Mouse (Mus musculus) ES-E14 (cell line): ENCODE measurements around the gene Gm49486. TPM values are rescaled to one million over a fixed set of nuclear protein-coding genes. Genes with fewer than 3 reads are reported as not detected.
A peak's percentile ranks its signal among the peaks of the same experiment; 100 is the strongest.

Source experiments
- DNase-seq: peaks from one replicate; pipeline ENCODE4 v3.0.0-alpha.2; 2013; ENCODE audit warnings: low read depth, low spot score
- H3K27ac ChIP-seq: 2 replicates; pipeline ENCODE4 v1.5.1; 2012; ENCODE audit warnings: low read depth, mild to moderate bottlenecking, low read length, moderate library complexity, mixed read lengths; ENCODE audit not compliant: poor library complexity, insufficient read depth, severe bottlenecking
- H3K36me3 ChIP-seq: 2 replicates; pipeline ENCODE4 v1.6.1; 2012; ENCODE audit warnings: mild to moderate bottlenecking, low read length, moderate library complexity, mixed read lengths; ENCODE audit not compliant: control insufficient read depth, poor library complexity, insufficient read depth, severe bottlenecking
- H3K4me1 ChIP-seq, 2 experiments: fragments of 150-350 bp in 1 of 2; sonication (generic) in 1 of 2; 2 replicates each; pipeline ENCODE4 v1.6.1; 2012; ENCODE audit warnings: low read length in 2 of 2, mild to moderate bottlenecking in 1 of 2, mixed read lengths in 1 of 2; ENCODE audit not compliant: control insufficient read depth in 2 of 2, insufficient read depth in 2 of 2, poor library complexity in 1 of 2
- H3K4me3 ChIP-seq, 2 experiments: fragments of 150-350 bp in 1 of 2; sonication (generic) in 1 of 2; 2 replicates each; pipeline ENCODE4 v1.5.1; 2012; ENCODE audit warnings: low read length in 2 of 2, low read depth in 1 of 2, mild to moderate bottlenecking in 1 of 2, mixed read lengths in 1 of 2; ENCODE audit not compliant: insufficient read depth in 1 of 2, poor library complexity in 1 of 2, severe bottlenecking in 1 of 2
- H3K9ac ChIP-seq: 2 replicates; pipeline ENCODE4 v1.6.1; 2012; ENCODE audit warnings: low read depth, mild to moderate bottlenecking, low read length, mixed read lengths; ENCODE audit not compliant: poor library complexity, insufficient read depth, severe bottlenecking
- H3K9me3 ChIP-seq: fragments of 150-350 bp; sonication (generic); 2 replicates; pipeline ENCODE4 v1.6.1; 2012; ENCODE audit warnings: low read depth, mild to moderate bottlenecking, low read length; ENCODE audit not compliant: control insufficient read depth, insufficient read depth
- CHD2 ChIP-seq: IDR thresholded peaks from 2 replicates; pipeline ENCODE4 v1.6.1; 2014; ENCODE audit warnings: mild to moderate bottlenecking, low read depth, low read length, inconsistent platforms
- HCFC1 ChIP-seq: IDR thresholded peaks from 2 replicates; pipeline ENCODE4 v1.6.1; 2012; ENCODE audit warnings: low read length, inconsistent platforms, borderline replicate concordance; ENCODE audit not compliant: insufficient read depth
- MAFK ChIP-seq: IDR thresholded peaks from 2 replicates; pipeline ENCODE4 v1.6.1; 2014; ENCODE audit warnings: mild to moderate bottlenecking, low read depth, low read length, inconsistent platforms; ENCODE audit not compliant: insufficient read depth
- ZC3H11A ChIP-seq: IDR thresholded peaks from 2 replicates; pipeline ENCODE4 v1.6.1; 2012; ENCODE audit warnings: low read depth, mild to moderate bottlenecking, inconsistent platforms, low read length, borderline replicate concordance
- ZNF384 ChIP-seq: IDR thresholded peaks from 2 replicates; pipeline ENCODE4 v1.6.1; 2012; ENCODE audit warnings: low read depth, low read length, inconsistent platforms
- in situ Hi-C, 2 experiments: fragments of 600-800 bp; cut with MboI; formaldehyde crosslinking; loops; one replicate each; pipeline ENCODE4 v1.15.1; 2025; ENCODE audit warnings: low sequenced_read_pairs in 2 of 2, inconsistent platforms in 1 of 2; ENCODE audit not compliant: unreplicated experiment in 2 of 2
- total RNA-seq: library from RNA; depleted of rRNA; stranded (reverse); fragments of 300-350 nt; gene quantifications from 2 replicates; pipeline ENCODE4 v1.2.3, GENCODE M21; 2012

Gm49486 gene
- total RNA-seq, 1 experiment, result 0.36 TPM

DNA sequence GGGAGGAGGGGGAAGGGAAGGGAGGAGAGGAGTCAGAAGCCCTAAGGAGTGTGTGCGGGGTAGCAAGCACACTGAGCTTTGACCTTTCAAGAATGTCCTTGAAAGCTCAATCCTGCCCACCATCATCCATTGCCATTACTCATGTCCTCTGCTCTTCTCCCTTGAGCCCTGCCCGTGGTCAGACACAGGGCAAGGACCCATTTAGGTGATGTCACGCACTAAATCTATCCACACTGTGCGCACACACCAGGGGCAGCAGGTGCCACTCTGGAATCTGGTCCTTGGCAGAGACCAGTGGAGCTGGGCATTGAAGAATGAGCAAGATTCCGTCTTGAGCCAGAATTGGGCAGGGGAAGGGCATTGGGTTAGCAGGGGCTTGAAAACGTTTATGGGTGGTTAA, 21.0 kb upstream of the Gm49486 start:
- Histone ChIP-seq H3K4me3 (no peak overlapping the region), H3K9me3 (no peaks in the 10 kb centered on the region), H3K4me1 (peaks cover 2 to 26% of the 10 kb centered on the region in 2 experiments; a peak in 3 of 4 replicates), H3K27ac (no peak overlapping the region), H3K9ac (no peak overlapping the region), H3K36me3 (no peaks in the 10 kb centered on the region)
- TF ChIP-seq MAFK (no peak), HCFC1 (no peak), ZC3H11A (no peak), CHD2 (no peak), ZNF384 (no peak)
- DNase-seq, result no peak
- in situ Hi-C loops, result no loop called here

DNA sequence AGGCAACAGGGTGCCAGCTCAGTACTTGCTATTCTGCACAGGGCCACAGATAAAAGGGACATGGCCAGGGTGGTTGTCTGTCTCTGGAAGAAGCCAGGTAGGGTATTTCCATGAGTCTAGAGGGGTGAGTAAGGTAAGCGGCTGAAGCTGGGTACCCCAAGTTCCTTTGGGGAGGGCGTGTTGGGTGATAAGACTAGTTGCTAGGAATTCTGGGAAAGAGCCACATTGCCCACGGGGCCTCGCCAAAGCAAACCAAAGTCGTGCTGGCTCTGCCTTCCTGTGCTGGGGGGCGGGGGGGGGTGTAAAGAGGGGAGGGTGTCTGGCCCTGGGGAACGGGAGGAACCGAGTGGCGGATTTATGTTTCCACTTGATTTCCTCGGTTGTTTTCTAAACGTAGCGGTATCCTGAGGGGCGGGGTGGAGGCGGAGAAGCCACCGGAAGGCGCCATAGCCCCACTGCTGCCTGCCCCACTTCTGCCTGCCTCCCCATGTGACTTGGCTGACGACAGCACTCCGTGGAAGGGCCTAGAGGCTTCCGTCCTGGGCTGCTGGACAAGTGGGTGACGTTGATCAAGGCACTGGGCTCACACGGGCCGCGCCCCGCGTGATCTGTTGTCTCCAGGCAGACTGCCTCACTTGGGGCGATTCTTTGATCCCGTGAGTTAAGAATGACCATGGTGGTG, 20.3 kb upstream of the Gm49486 start:
- no peak for DNase-seq
- Histone ChIP-seq H3K27ac (peak overlapping the region; percentile 50; the same call in 1 of the 2 replicates), H3K9ac (peak overlapping the region; percentile 87), H3K36me3 (no peaks in the 10 kb centered on the region), H3K9me3 (no peaks in the 10 kb centered on the region), H3K4me3 (peak overlapping the region; percentile 43 to 75), H3K4me1 (peaks cover 2 to 28% of the 10 kb centered on the region in 2 experiments; a peak in 3 of 4 replicates)
- no peak for TF ChIP-seq ZNF384
- in situ Hi-C loops, result no loop called here

DNA sequence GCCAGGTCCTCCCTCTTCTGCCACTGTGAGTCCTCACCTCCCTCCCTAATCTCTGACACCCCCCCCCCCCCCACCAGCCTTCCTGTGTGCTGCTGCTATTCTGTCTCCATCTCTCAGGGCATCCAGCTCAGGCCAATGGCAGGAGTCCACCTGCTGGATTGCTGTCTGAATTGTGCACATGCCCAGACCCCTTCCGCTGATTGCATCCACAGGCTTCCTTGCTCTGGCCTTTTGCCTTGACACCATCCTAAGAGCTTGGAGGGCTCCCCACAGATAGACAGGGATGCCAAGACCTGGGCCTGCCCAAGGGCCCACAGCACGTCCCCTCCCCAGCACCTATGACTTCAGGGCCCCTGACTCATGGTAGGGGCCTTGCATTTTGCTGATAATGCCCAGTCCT, 18.8 kb upstream of the Gm49486 start:
- Histone ChIP-seq H3K4me1 (peaks cover 2 to 30% of the 10 kb centered on the region in 2 experiments; a peak in 3 of 4 replicates), H3K4me3 (peak overlapping the region in 1 of 2 experiments; percentile 17; a peak in 1 of 4 replicates), H3K36me3 (no peaks in the 10 kb centered on the region), H3K27ac (peak overlapping the region; percentile 40; the same call in 1 of the 2 replicates), H3K9ac (peak overlapping the region; percentile 44; the same call in 1 of the 2 replicates), H3K9me3 (no peaks in the 10 kb centered on the region)
- TF ChIP-seq CHD2 (no peak), ZNF384 (no peak), MAFK (no peak), HCFC1 (no peak), ZC3H11A (no peak)
- DNase-seq, result no peak
- in situ Hi-C loops, result no loop called here

DNA sequence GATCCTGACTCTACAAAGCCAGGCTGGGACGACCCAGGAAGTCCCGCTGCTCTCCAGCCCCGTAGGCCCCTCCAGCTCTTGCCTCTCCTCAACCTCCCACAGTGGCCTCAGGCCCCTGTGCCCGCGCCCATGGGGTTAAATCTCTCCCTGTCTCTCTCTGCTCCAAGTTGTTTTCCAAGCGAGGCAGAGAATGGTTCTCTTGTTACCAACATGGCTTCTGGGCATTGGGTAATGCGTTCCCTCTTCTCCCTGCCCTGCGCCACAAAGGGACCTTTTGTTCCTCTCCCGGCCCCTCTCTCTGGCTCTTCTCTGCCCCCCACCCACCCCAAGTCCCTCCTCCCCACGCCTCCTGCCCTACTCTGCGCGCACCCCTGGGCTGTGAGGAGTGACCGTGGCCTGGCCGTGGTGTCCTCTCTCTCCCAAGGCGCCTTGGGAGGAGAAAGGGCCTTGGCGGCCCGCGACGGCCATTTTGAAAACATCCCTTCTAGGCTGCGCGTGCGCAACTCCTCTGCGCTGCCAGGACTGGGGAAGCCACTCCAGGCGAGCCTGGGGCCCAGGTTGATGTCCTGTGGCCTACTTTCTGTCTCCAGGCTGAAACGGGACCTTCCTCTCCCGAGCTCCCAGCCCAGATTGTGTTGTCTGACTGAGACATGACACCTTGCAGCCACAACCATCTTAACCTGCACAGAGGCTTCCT, 16.3 kb upstream of the Gm49486 start:
- H3K4me3 ChIP-seq, result peak overlapping the region; percentile 14 to 54; a peak in 3 of 4 replicates
- DNase-seq, result no peak
- H3K9me3 ChIP-seq, result no peaks in the 10 kb centered on the region
- H3K36me3 ChIP-seq, result no peaks in the 10 kb centered on the region; the same call in 1 of the 2 replicates
- in situ Hi-C loops, result no loop called here
- H3K27ac ChIP-seq, result peak overlapping the region; percentile 87; the same call in 1 of the 2 replicates
- peak overlapping the region; percentile 87 for H3K9ac ChIP-seq
- peaks cover 2 to 23% of the 10 kb centered on the region in 2 experiments; a peak in 3 of 4 replicates for H3K4me1 ChIP-seq
- no peak for TF ChIP-seq HCFC1
- TF ChIP-seq CHD2, result no peak
- TF ChIP-seq ZNF384, result no peak
- TF ChIP-seq MAFK, result no peak
- TF ChIP-seq ZC3H11A, result no peak
